Mouse (Mus musculus): ENCODE measurements around the gene Aff4.

- TF ChIP-seq CTCF (IDR thresholded peaks at IDR 0.05; ENCODE audit: low read depth) (peak; percentile 9; the same call in 1 of the 2 replicates), EP300 (IDR thresholded peaks at IDR 0.05; ENCODE audit: low read depth) (no peak)
These were observed 106.8 kb downstream of the Aff4 start for GRCm38 (mm10) chr11:53457372-53457954.
